Mouse (Mus musculus) heart, postnatal 0 days (tissue): Measurements from ENCODE around the gene Etnk2.

Experiments used
- CTCF ChIP-seq: IDR thresholded peaks from 2 replicates; pipeline ENCODE4 v1.5.1; 2016; ENCODE audit warnings: antibody characterized with exemption, control low read depth, low read depth
- EP300 ChIP-seq: IDR thresholded peaks from 2 replicates; pipeline ENCODE4 v1.6.1; 2016; ENCODE audit warnings: antibody characterized with exemption, low read depth

DNA sequence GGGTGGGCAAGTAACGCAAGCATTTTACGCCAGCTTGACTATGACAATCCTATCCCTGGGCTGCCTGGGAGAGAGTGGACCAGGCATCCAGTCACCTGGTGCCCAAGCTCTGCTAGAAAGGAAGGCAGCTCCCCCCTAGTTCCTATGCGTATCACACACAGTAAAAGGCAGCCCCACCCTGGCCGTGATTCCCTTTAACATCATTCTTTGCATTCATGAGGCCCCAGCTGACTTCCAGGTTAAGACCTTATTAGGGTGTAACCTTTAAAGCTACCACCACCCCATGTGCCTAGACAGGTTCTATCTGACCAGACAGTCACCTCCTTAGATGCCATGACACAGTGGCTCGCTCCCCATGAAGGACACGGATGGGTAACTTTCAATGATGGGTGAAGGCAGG, 52.1 kb downstream of the Etnk2 start:
- TF ChIP-seq CTCF (no peak), EP300 (no peak)
